Mouse (Mus musculus): ENCODE measurements around the gene Stard8. TPM values are rescaled to one million over a fixed set of nuclear protein-coding genes. Genes with fewer than 3 reads are reported as not detected.

The Stard8 gene
- total RNA-seq, 1 experiment from 2014 or later: 8.0 TPM

GRCm38 (mm10) chrX:99078374-99078892 is 75.4 kb downstream of the Stard8 start:
- peak; percentile 79 for ATAC-seq (replicated peaks; ENCODE audit: insufficient number of reproducible peaks, low FRiP score, low TSS enrichment, poor library complexity, severe bottlenecking)

GRCm38 (mm10) chrX:99092704-99093103 is 89.7 kb downstream of the Stard8 start:
- ATAC-seq (replicated peaks; ENCODE audit: insufficient number of reproducible peaks, low FRiP score, low TSS enrichment, poor library complexity, severe bottlenecking): no peak

GRCm38 (mm10) chrX:99111088-99111724 is 108.2 kb downstream of the Stard8 start:
- ATAC-seq (replicated peaks; ENCODE audit: insufficient number of reproducible peaks, low FRiP score, low TSS enrichment, poor library complexity, severe bottlenecking): peak; percentile 78

- no peak for ATAC-seq (replicated peaks; ENCODE audit: insufficient number of reproducible peaks, low FRiP score, low TSS enrichment, poor library complexity, severe bottlenecking)
These were observed 116.5 kb downstream of the Stard8 start for GRCm38 (mm10) chrX:99119510-99119909.

Other genes with a start within 250 kb of the Stard8 start
- gene Ophn1, start 112.2 kb upstream of the Stard8 start, total RNA-seq (2017): 0.53 to 1.8 TPM in 2 of 3 replicates, not detected in the other
- 36.2 to 42.9 TPM (median 40.3 TPM) in 3 replicates for gene Yipf6, start 66.9 kb upstream of the Stard8 start, total RNA-seq (2017)
- 2.5 to 7.7 TPM (median 3.4 TPM) in 3 replicates for gene Efnb1, start 132.9 kb downstream of the Stard8 start, total RNA-seq (2017)

Measured in monocyte, adult 5-6 weeks (primary cell).